Mouse (Mus musculus): Measurements from ENCODE around the gene Magi2.
"Not testable (repeated sequence)": the region's sequence is repeated elsewhere in the genome, so short reads cannot be mapped to it uniquely, and the experiment has no call there.

The Magi2 gene

DNA sequence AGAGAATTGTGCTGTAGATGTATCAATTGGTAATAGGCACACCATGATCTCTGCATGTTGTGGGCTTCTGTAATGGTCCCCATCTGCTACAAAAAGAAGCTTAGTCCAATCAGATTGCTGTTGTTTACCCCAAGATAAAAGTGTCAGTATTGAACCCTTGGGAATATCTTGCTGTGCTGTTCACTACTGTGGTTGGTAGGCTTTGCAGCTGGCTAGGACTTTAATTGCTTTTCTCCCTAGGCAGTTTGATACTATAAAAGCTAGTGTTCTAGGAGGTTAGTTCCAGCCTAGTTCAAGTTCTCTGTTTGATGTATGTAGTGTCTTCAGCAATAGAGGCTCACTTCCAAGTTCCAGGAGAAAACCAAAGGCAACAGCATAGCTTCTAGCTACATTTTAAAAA is 1188.5 kb downstream of the Magi2 start:
- no peak for DNase-seq

DNA sequence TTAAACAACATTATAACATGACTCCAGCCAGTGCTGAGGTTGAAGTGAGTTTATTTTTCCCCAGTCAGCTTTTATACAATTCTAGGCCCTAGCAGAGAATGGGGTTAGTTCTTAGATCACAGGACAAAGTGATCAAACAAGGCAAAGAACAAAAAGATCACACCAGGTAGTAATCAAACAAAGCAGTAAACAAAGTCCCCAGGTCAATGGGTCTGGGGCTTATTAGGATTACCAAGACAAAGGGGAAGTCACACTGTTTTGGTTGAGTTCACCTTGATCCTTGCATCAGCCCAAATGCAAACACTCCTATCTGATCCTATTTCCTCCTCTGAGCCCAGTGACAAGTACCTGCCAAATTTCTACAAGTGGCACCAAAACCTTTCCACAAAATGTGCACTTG is 1190.5 kb downstream of the Magi2 start:
- DNase-seq, result no peak

DNA sequence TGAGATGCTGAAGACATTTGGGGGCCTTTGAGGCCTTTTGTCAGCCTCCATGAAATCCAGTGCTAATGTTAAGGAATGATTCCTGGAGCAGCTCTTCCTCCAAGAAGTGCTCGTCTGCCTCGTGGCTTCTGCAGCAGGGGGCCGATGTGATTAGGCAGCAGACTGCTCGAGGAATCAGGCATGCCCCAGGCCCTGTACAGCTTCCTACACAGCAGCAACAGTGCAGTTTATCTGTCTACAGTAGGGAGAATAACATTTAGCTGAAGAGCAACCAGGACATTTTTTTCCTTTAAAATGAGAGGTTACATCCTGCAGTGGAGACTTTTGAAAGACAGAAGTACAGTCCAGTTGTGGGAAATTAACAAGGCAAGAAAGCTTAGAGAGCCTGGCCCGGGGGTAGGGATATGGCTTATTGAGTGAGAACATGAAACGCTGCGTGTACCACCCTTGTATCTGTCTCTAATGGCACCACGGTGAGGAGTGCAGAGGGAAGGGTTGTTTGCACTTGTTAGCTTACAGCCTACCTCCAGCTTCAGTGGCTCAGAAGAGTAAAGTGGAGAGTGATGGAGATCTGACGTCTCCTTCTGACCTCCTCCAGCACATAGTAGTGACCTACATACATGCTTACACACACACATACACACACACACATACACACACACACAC is 1205.4 kb downstream of the Magi2 start:
- DNase-seq, result no peak

DNA sequence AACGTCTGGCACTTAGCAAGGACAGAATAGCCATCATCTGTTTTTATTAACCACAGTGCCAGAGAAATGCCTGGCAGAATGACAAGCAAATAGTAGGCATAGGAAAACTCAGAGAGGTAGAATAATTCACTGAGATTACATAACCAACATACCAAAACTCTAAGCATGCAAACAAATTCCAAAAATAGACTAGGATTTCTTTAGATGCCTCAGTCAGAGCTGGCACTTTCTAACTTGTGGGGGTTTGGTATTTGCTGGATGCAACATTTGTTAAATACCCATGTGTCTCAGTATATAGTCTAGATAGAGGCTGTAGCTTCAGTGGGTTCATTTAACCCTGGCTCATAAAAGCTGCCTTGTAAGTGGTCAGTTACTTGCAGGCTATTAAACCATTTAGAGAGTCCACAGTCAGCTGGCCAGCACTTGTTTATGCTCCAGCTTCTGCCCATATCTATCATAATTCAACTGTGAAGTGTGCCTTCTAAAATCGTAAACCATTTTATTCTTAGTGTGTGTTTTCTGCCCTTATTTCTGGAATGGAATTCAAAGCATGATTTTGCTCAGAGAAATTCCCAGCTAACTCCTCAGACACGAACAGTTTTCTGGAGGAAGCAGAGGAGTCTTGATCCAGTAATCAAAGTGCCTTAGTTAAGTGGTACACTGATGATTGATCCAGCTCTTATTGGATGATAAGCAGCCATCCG is 1219.8 kb downstream of the Magi2 start:
- peak; percentile 10 for DNase-seq

DNA sequence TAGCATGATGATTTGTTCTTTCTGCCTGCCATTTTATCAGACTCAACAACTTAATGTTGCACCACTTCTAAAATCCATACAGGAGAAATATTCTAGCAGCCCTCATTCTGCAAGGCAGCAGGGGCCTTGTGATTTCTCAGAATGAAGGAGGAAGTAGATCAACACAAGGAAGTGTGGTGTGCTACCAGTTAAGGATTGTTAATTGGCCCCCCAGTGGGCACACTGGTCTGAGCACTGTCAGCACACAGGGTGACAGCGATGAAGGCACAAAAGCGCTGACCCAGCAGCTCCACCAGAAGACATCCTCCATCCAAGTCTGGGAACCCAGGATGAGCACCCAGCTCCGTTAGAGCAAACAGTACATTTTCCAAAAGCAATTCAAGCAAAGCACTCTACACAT is 1229.3 kb downstream of the Magi2 start:
- DNase-seq, result no peak

DNA sequence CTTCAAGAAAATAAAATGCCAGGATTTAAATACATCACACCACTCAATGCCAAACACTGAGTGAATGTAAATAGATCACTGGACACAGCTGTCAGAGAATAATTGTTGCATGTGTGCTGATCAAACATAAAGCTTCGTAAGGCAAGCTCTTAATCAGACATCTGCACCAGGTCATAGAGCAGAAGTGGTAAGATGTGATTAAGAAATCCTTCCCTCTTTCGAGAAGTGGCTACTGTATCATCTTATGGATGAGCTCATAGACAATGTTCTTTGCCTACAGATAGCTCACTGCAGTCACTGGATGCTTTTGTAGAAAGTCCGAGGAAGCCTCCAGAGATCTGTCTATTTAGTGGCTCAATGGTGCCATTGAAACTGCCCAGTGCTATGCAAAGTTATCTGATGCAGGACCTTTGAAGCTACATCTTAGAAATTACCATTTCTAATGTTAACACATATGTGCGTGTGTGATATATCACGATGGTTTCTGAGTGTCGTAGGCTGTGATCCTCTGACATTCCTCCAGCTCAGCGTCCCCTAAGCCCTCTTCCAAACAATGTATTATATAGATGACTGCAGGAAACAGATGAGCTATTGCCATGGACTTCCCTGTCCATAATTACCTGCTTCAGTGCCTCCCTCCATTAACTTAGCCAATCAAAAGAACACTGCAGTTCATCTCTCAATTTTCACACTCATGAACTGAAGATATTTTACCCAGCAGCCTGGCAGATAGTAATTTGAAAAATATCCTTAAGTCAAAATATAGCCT is 1231.1 kb downstream of the Magi2 start:
- DNase-seq, result no peak

DNA sequence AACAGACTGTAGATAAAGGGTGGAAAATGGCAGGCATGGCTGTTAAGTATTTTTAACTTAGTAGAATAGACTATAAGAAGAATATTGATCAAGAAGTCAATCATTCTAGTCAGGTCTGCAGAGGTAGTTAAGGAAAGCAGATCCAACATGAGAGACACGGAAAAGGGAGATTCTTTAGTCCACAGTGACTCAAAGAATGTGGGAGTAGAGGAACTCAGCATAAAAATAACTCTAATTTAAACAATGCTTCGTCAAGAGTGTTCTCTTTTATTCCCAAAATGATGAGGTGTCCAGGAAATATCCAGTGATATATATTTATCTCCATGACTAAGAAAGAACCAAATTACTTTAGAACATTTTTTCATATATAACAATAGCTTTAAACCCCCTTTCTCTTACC is 1234.9 kb downstream of the Magi2 start:
- no peak for DNase-seq

DNA sequence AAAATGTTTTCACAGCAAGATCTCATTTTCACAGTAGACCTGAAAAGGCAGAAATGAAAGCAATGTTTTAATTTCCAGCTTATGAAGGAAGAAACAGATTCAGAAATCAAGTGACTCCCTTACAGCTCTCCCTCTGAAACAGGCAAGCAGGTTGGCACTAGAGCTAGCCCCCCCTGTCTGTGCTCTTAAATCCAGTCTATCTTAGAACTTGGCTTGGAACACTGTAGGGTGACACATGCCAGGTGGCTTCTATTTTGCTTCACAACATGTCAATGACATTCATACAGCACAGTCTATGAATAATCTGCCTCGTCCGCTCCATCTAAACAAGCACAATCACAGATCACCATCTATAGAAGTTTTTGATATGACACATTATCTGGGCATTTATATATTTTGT is 1235.5 kb downstream of the Magi2 start:
- DNase-seq, result no peak

DNA sequence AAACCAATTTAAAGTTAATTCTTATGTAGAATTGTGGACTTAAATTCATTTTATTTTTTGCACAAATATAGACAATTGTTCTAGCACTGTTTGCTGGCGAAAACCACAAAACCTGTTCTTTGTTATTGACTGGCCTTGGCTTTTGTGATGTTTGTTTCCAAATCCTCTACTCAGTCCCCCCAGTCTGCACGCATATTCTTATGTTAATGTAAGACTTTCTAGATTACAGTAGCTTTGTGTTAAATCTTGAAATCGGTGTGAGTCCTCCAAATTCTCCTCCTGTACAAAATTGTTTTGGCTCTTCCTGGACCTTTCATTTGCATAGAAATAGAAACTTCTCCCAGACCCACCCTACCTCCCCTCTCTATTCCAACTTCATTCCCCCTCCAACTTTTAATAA is 1242.9 kb downstream of the Magi2 start:
- DNase-seq, result no peak

DNA sequence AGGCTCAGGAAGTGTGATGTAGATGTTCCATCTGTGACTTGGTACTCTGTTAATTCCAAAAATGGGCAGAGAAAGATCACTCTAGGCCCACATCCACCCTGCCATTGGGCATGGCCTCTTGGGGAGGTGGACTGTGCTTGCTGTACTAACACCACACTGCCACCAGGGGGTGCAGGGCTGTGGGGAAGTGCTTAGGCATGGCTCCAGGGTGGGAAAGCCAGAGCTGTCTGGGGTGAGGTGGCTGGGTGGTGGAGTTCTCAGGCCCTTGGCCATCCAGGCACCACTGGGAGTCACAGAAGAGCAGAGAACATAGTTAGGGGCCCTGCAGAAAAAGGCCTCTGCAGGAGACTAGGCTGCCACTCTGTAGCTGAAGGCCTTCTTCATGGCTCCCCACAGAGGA is 1243.6 kb downstream of the Magi2 start:
- no peak for DNase-seq

DNA sequence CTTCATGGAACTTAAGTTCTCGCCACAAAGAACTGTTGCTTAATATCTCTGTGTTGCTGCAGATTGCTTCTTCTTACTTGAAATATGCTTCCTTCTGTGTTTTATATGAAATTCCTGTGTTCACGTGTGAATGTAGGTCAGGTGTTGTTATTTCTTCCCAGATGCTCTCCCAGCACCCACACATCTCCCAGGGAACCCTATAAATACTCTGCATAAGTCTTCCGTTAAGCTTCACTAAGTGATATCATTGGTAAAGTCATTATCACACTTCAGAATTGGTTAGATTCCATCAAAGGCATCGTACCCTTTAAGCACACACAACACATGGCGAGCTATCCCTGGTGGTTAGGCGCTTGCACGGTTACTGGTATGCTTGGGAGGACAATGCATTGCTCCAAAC is 1257.7 kb downstream of the Magi2 start:
- no peak for DNase-seq

DNA sequence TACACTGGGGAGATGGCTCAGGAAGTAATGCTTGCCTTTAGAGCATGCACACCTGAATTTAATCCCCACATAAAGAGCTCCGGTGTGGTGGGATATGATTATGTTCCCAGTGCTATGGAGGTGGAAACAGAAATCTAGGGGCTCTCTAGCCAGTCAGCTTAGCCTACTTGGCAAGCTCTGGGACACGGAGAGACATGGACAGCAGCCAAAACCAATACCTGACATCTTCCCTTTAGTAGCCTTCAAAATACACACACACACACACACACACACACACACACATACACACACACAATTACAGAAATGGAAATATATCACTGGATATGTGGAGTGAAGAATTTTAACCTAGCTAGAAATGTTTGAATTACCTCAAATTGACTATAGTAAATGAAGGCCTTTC is 1265.1 kb downstream of the Magi2 start:
- no peak for DNase-seq

DNA sequence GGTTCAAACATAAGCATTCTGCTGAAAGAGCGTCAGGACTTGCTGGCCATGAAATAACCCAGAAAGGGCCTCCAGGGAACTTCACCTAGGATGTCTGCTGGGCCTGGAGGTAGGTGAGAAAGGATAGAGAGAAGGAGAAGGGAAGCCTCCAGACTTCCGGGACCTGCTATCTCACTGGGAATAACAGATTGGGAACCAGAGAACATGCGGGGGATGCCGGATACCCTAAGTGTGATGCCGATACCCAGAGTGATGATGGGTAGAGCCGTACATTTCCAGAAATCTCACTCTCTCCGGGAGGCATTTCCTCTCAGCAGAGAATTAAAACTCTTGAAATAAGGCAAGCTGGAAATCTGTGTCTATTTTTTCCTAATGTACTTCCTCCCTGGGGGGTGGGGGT is 1265.8 kb downstream of the Magi2 start:
- no peak for DNase-seq

DNA sequence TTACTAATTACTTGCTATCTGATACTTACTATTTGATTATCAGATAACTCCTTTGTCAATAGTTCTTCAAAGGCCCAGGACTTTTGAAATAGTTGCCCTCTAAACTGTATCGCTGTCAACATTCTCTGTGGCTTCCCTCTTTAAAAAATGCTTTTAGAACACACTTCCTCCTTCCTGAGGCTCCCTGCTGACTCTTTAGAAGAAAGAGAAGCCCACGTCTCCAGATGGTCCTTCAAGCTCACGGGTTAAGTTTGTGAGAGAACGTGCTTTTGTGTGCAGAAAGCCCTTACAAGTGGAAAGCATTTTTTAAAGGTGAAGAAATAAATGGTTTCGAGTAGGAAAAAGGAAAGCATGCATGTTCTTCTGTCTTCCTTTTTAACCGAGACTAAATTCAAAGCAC is 1267.2 kb downstream of the Magi2 start:
- no peak for DNase-seq

DNA sequence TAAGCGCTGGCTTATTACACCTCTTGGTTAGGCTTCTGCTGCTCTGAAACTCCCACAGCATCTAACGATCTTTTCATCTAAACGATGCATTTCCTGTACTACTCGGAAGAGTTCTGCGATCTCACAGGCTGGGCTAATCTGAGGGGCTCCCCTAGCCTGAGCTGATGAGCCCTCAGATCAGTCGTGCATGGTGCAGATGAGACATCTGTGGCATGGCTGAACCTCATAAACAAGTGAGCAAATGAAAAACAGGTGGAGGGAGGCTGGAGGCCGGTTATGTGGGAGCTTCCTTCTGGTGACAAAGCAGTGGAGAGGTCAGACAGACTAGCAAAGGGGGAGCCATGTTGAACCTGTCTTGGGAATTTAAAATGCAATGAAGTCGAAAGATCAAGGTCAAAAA is 1270.1 kb downstream of the Magi2 start:
- DNase-seq, result no peak

DNA sequence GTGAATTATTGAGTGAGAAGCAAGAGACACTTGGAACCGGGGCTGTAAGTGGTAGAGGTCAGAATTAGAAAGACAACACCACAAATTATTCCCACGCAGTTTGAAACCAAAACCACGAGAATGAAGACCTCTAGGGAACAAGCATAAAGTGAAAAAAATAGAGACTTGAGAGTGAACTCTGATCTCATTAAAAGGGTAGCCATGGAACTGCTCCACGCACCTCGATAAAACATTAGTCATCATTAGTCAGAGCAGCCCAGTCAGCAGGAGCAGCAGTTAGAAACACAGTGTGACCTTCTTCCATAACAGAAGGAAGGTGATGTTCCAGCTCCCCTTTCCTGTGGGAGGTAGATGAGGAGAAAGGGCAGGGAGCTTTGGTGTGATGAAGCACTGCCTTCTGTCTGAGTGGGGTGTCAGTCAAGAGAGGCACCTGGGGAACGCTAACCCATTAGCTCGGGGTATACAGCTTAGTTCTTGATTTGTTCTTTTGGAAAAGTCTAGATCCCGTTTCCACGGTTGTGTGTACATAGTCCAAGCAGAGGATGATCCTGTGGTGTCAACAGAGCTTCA is 1272.3 kb downstream of the Magi2 start:
- DNase-seq, result no peak

DNA sequence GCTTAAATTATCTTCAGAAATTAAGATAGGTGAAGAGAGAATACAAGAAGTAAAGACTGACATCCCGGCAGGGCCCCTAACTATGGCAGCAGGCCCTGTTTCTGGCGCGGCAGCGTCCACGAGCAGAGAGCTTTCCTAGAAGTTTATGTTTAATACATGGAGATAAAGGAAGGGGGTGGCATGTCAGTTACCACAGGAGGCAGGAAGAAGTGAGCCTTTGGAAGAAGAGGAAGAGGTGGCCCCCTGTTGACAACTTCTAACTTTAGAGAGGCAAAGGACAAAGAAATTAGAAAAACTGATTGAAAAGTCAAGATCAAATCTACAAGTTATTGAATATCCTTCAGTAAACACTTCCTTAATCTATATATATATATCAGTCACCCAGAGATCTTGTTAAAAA is 1281.8 kb downstream of the Magi2 start:
- no peak for DNase-seq

DNA sequence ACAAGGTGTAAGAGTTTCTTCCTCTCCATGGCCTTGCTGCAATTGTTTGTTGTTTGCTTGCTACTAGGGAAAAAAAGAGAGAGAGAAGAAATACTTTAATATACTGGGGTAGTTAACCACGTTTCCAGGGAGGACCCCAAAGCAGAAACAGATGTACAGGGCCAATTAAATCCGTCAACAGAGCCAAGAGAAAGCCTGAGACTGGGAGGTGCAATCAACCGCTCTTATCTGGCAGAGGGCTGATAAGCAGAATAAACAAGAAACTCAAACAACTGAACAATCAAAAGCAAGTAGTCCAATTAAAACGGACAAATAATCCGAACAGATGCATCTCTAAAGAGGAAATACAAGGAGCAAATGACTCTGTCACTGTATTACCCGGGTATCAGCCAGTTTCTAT is 1282.8 kb downstream of the Magi2 start:
- no peak for DNase-seq

DNA sequence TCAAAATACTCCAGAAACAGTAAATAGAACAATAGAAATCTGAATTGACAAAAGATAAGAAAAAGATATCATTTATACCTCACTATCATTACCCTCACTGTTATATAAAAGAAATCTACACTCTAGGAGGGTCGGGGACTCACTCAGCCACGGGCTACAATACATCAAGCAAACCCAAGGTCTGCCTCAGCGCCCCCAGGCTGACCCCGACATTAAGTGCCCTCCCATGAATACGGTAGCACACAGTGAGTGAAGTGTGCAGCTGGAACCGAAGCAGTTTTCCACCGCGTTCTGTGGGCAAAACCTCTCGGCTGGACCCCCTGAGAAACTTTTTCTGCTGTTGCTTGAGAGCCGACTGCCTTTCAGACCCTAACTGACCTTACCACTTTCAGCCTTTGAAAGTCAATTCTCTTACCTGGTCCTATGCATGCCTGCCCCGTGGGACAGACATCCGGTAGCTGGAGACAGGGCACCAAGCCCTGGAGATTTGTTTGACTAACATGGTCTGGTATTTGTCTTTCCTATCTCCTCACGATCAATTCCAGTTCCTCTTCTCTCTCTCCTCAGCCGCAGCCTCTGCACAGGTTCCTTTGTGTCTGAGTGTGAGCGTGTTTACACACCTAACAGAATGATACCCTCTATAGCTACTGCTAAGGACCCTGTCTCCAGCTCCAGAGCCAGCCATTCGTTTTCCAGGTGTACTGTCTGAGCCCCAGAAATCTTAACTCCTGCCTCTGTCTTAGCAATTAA is 1285.7 kb downstream of the Magi2 start:
- no peak for DNase-seq

DNA sequence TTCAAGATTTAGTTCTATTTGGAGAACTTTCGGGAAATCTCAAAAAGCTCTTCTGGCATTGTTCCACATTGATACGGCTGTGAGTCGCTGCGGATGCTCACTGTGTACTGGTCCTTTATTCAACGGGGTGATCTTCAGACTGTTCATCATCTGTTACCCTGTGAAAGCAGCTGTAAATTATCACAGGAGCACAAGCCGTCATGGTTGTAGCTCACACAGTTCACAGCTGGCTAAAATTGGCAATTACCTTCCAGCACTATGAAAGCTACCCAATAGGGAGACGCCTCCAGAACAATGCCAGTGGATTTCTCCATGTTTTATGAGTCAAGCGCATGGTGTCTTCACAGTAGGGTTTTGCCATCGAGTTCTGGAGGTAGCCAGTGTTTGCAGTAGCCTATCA is 1294.8 kb downstream of the Magi2 start:
- no peak for DNase-seq

DNA sequence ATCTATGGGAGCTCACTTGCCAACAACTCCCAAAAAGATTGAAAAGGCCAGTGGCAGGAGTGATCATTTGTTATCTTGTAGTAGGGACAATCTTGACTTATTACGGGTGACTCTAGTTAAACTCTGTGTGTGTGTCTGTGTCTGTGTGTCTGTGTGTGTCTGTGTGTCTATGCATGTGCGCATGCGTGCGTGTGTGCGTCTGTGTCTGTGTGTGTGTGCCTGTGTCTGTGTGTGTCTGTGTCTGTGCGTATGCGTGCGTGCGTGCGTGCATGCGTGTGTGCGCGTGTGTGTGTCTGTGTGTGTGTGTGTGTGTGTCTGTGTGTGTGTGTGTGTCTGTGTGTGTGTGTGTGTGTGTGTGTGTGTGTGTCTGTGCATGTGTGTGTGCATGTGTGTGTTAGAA is 1295.2 kb downstream of the Magi2 start:
- no peak for DNase-seq

DNA sequence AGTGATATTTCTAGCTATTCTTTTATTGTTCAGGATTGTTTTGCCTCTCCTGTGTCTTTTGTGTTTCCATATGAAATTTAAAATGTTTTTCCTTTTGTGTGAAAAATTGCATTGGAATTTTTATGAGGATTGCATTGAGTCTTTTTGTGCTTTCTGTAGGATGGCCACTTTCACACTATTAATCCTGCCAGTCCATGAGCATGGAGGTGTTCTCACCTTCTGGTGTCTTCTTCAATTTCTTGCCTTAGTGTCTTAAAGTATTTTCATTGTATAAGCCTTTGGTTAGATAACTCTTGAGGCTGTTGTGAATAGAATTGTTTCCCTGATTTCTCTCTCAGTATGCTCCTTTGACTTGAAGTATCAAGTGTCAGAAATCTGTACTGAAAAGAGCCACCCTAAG is 1296.9 kb downstream of the Magi2 start:
- DNase-seq, result no peak

DNA sequence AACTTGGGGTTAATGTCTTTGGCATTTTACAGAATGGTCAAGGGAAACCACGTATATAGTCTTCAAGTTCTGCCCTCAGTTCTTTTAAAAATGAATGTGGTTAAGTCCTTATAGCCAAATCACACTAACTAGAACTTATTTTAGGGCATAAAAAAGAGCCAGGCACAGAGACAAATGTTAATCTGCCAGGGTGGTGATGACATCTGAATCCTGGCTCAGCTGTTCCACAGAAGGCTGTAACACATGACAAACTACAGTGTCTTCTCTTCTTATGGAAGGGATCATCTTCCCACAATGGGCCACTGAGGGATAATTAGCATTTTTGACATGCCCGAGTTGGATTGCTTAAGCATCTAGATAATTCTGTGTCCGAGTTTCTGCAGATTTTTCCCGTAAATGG is 1299.8 kb downstream of the Magi2 start:
- DNase-seq, result not testable (repeated sequence)
